Mouse (Mus musculus): ENCODE data around the gene Gp9.

Gp9 gene

GRCm38 (mm10) chr6:87777842-87778241, at the start of gene Gp9:
Gene Gp9 (plus strand): TSS chr6:87778072.
- in situ Hi-C loops (cut with MboI; ENCODE audit: low sequenced_read_pairs), result no loop called here

- in situ Hi-C loops (cut with MboI; ENCODE audit: low sequenced_read_pairs), result no loop called here
These were observed 49.8 kb upstream of the Gp9 start for GRCm38 (mm10) chr6:87728102-87728501.

- in situ Hi-C loops (cut with MboI; ENCODE audit: low sequenced_read_pairs), result no loop called here
These were observed 47.7 kb upstream of the Gp9 start for GRCm38 (mm10) chr6:87730141-87730540.

- in situ Hi-C loops (cut with MboI; ENCODE audit: low sequenced_read_pairs), result no loop called here
These were observed 47.0 kb upstream of the Gp9 start, which contains the start of gene Efcc1 for GRCm38 (mm10) chr6:87730591-87731462. Gene Efcc1 (plus strand): TSS chr6:87730869.

- in situ Hi-C loops (cut with MboI; ENCODE audit: low sequenced_read_pairs), result no loop called here
These were observed 46.3 kb upstream of the Gp9 start for GRCm38 (mm10) chr6:87731463-87732095.

GRCm38 (mm10) chr6:87732151-87733011, 45.5 kb upstream of the Gp9 start:
- in situ Hi-C loops (cut with MboI; ENCODE audit: low sequenced_read_pairs), result no loop called here

- in situ Hi-C loops (cut with MboI; ENCODE audit: low sequenced_read_pairs), result no loop called here
These were observed 44.5 kb upstream of the Gp9 start for GRCm38 (mm10) chr6:87733131-87733930.

- in situ Hi-C loops (cut with MboI; ENCODE audit: low sequenced_read_pairs), result no loop called here
These were observed 43.7 kb upstream of the Gp9 start for GRCm38 (mm10) chr6:87734136-87734535.

GRCm38 (mm10) chr6:87736923-87737322, 40.9 kb upstream of the Gp9 start:
- in situ Hi-C loops (cut with MboI; ENCODE audit: low sequenced_read_pairs), result no loop called here

GRCm38 (mm10) chr6:87737921-87738626, 39.8 kb upstream of the Gp9 start:
- in situ Hi-C loops (cut with MboI; ENCODE audit: low sequenced_read_pairs), result no loop called here

GRCm38 (mm10) chr6:87739898-87740297, 38.0 kb upstream of the Gp9 start:
- in situ Hi-C loops (cut with MboI; ENCODE audit: low sequenced_read_pairs), result no loop called here

GRCm38 (mm10) chr6:87740496-87740895, 37.4 kb upstream of the Gp9 start:
- in situ Hi-C loops (cut with MboI; ENCODE audit: low sequenced_read_pairs), result no loop called here

- in situ Hi-C loops (cut with MboI; ENCODE audit: low sequenced_read_pairs), result no loop called here
These were observed 35.9 kb upstream of the Gp9 start for GRCm38 (mm10) chr6:87741978-87742377.

- in situ Hi-C loops (cut with MboI; ENCODE audit: low sequenced_read_pairs), result no loop called here
These were observed 35.1 kb upstream of the Gp9 start for GRCm38 (mm10) chr6:87742804-87743203.

GRCm38 (mm10) chr6:87743281-87743680, 34.6 kb upstream of the Gp9 start:
- in situ Hi-C loops (cut with MboI; ENCODE audit: low sequenced_read_pairs), result no loop called here

GRCm38 (mm10) chr6:87744632-87745031, 33.2 kb upstream of the Gp9 start:
- in situ Hi-C loops (cut with MboI; ENCODE audit: low sequenced_read_pairs), result no loop called here

- in situ Hi-C loops (cut with MboI; ENCODE audit: low sequenced_read_pairs), result no loop called here
These were observed 32.6 kb upstream of the Gp9 start for GRCm38 (mm10) chr6:87745301-87745700.

- in situ Hi-C loops (cut with MboI; ENCODE audit: low sequenced_read_pairs), result no loop called here
These were observed 31.8 kb upstream of the Gp9 start for GRCm38 (mm10) chr6:87746059-87746458.

- in situ Hi-C loops (cut with MboI; ENCODE audit: low sequenced_read_pairs), result no loop called here
These were observed 31.0 kb upstream of the Gp9 start for GRCm38 (mm10) chr6:87746849-87747248.

- in situ Hi-C loops (cut with MboI; ENCODE audit: low sequenced_read_pairs), result no loop called here
These were observed 29.8 kb upstream of the Gp9 start for GRCm38 (mm10) chr6:87748078-87748477.

All from CH12F3 (cell line).